Mouse (Mus musculus): ENCODE measurements at regions not wholly inside any gene's neighbourhood (a gene's known extent, or its start where the extent isn't known, plus 50 kb on each side); places are given as distances from the start of the nearest gene placed in this dataset.

GRCm38 (mm10) chr2:117399487-117399886 lies 56.7 kb upstream of the Rasgrp1 start:
- in situ Hi-C loops (cut with MboI, MseI): no loop called here

GRCm38 (mm10) chr2:117403425-117404175 lies 60.8 kb upstream of the Rasgrp1 start:
- in situ Hi-C loops (cut with MboI, MseI): no loop called here

- in situ Hi-C loops (cut with MboI, MseI): no loop called here
Observed at GRCm38 (mm10) chr2:117405453-117405852, 62.7 kb upstream of the Rasgrp1 start.

GRCm38 (mm10) chr2:117408241-117408640 lies 65.4 kb upstream of the Rasgrp1 start:
- in situ Hi-C loops (cut with MboI, MseI): no loop called here

- in situ Hi-C loops (cut with MboI, MseI): no loop called here
Observed at GRCm38 (mm10) chr2:117412045-117412606, 69.3 kb upstream of the Rasgrp1 start.

- in situ Hi-C loops (cut with MboI, MseI): no loop called here
Observed at GRCm38 (mm10) chr2:117417229-117417970, 74.6 kb upstream of the Rasgrp1 start.

GRCm38 (mm10) chr2:117418121-117418615 lies 75.4 kb upstream of the Rasgrp1 start:
- in situ Hi-C loops (cut with MboI, MseI): no loop called here

- in situ Hi-C loops (cut with MboI, MseI): no loop called here
Observed at GRCm38 (mm10) chr2:117418711-117419110, 75.9 kb upstream of the Rasgrp1 start.

- in situ Hi-C loops (cut with MboI, MseI): no loop called here
Observed at GRCm38 (mm10) chr2:117421376-117421775, 78.6 kb upstream of the Rasgrp1 start.

GRCm38 (mm10) chr2:117422756-117423155 lies 80.0 kb upstream of the Rasgrp1 start:
- in situ Hi-C loops (cut with MboI, MseI): no loop called here

GRCm38 (mm10) chr2:117429205-117429604 lies 86.4 kb upstream of the Rasgrp1 start:
- in situ Hi-C loops (cut with MboI, MseI): no loop called here

- in situ Hi-C loops (cut with MboI, MseI): no loop called here
Observed at GRCm38 (mm10) chr2:117432010-117432409, 89.2 kb upstream of the Rasgrp1 start.

- in situ Hi-C loops (cut with MboI, MseI): no loop called here
Observed at GRCm38 (mm10) chr2:117432923-117433322, 90.1 kb upstream of the Rasgrp1 start.

- in situ Hi-C loops (cut with MboI, MseI): no loop called here
Observed at GRCm38 (mm10) chr2:117433482-117433881, 90.7 kb upstream of the Rasgrp1 start.

- in situ Hi-C loops (cut with MboI, MseI): loop anchor here (5.0 kb wide), 1 partner anchor 96 kb away; the partner anchor contains the start of gene Rasgrp1
Observed at GRCm38 (mm10) chr2:117438079-117438478, 95.3 kb upstream of the Rasgrp1 start.

- in situ Hi-C loops (cut with MboI, MseI): loop anchor here (5.0 kb wide), 1 partner anchor 96 kb away; the partner anchor contains the start of gene Rasgrp1
Observed at GRCm38 (mm10) chr2:117438586-117439371, 96.0 kb upstream of the Rasgrp1 start.

- in situ Hi-C loops (cut with MboI, MseI): loop anchor here (5.0 to 10.0 kb wide), 3 partner anchors 97 to 545 kb away; partner anchors contain the start of gene Rasgrp1
Observed at GRCm38 (mm10) chr2:117439372-117440183, 96.8 kb upstream of the Rasgrp1 start.

GRCm38 (mm10) chr2:117440801-117441281 lies 98.0 kb upstream of the Rasgrp1 start:
- in situ Hi-C loops (cut with MboI, MseI): loop anchor here (10.0 kb wide), 2 partner anchors 176 to 546 kb away; no protein-coding TSS in a partner anchor

GRCm38 (mm10) chr2:117442862-117443261 lies 100.1 kb upstream of the Rasgrp1 start:
- in situ Hi-C loops (cut with MboI, MseI): loop anchor here (10.0 kb wide), 2 partner anchors 178 to 548 kb away; no protein-coding TSS in a partner anchor

GRCm38 (mm10) chr2:117444671-117445070 lies 101.9 kb upstream of the Rasgrp1 start:
- in situ Hi-C loops (cut with MboI, MseI): loop anchor here (10.0 kb wide), 2 partner anchors 180 to 550 kb away; no protein-coding TSS in a partner anchor

Data from regulatory T cell (primary cell).